Mouse (Mus musculus) thymus, adult 2 months (tissue): Measurements from ENCODE around the gene 4930579G24Rik. TPM values are rescaled to one million over a fixed set of nuclear protein-coding genes. Genes with fewer than 3 reads are reported as not detected.

Source experiments
- DNase-seq: peaks from one replicate; pipeline ENCODE4 v3.0.0; 2021
- H3K27ac ChIP-seq: fragments of 200-500 bp; 2 replicates; pipeline ENCODE4 v1.5.1; 2012; ENCODE audit warnings: low read length, control low read depth; ENCODE audit not compliant: control insufficient read depth, insufficient read depth
- H3K27me3 ChIP-seq: fragments of 200-500 bp; 2 replicates; pipeline ENCODE4 v1.6.1; 2012; ENCODE audit warnings: mild to moderate bottlenecking, low read length, moderate library complexity, mixed read lengths; ENCODE audit not compliant: control insufficient read depth, insufficient read depth
- H3K36me3 ChIP-seq: fragments of 200-500 bp; 2 replicates; pipeline ENCODE4 v1.6.1; 2012; ENCODE audit warnings: mild to moderate bottlenecking, low read length, moderate library complexity; ENCODE audit not compliant: control insufficient read depth, insufficient read depth
- H3K4me1 ChIP-seq: fragments of 200-500 bp; replicated peaks from 2 replicates; pipeline ENCODE4 v1.6.1; 2012; ENCODE audit warnings: low read length; ENCODE audit not compliant: control insufficient read depth, insufficient read depth
- H3K4me3 ChIP-seq: fragments of 200-500 bp; 2 replicates; pipeline ENCODE4 v1.5.1; 2012; ENCODE audit warnings: mild to moderate bottlenecking, low read length, control low read depth, moderate library complexity; ENCODE audit not compliant: control insufficient read depth, insufficient read depth
- CTCF ChIP-seq: fragments of 200-500 bp; IDR thresholded peaks from 2 replicates; pipeline ENCODE4 v1.5.1; 2012; ENCODE audit warnings: mild to moderate bottlenecking, control low read depth, low read length, moderate library complexity, borderline replicate concordance; ENCODE audit not compliant: control insufficient read depth, poor library complexity, insufficient read depth; ENCODE audit errors: extremely low read depth
- POLR2A ChIP-seq: fragments of 200-500 bp; IDR thresholded peaks from 2 replicates; pipeline ENCODE4 v1.6.1; 2012; ENCODE audit warnings: mild to moderate bottlenecking, low read length, control low read depth, moderate library complexity; ENCODE audit not compliant: control insufficient read depth, poor library complexity, insufficient read depth; ENCODE audit errors: extremely low read depth
- WGBS: fragments of 180-500 bp; shearing (Covaris S2); methylation state at CpG from one replicate; pipeline ENCODE4 v1.1.7; 2018; 5-methylcytosine and 5-hydroxymethylcytosine counted together
- polyA plus RNA-seq: library from polyadenylated mRNA; depleted of rRNA; stranded (reverse); fragments of >200 nt; gene quantifications from 2 replicates; pipeline ENCODE4 v1.2.3, GENCODE M21; 2012; rRNA removed

Gene 4930579G24Rik
- 8.6 and 12.8 TPM in 2 replicates for polyA plus RNA-seq

GRCm38 (mm10) chr3:79628561-79629415 is at the start of gene 4930579G24Rik:
Gene 4930579G24Rik (plus strand): TSS chr3:79629079.
- Histone ChIP-seq H3K27ac (peak within 1 kb of the TSS; percentile 71), H3K4me3 (peak within 1 kb of the TSS; percentile 79), H3K4me1 (peaks cover 3% of the 10 kb centered on the region; the same call in 1 of the 2 replicates), H3K27me3 (no peaks in the 10 kb centered on the region), H3K36me3 (0 out of 2 replicates have a peak, but pooled peaks cover 3% of the 10 kb centered on the region)
- DNase-seq, result peak; percentile 94
- under 1% methylated on average over 60 of the region's 60 CpGs for WGBS
- TF ChIP-seq POLR2A (peak; percentile 59; the same call in 1 of the 2 replicates), CTCF (0 out of 2 replicates have a peak, but pooled peaks have one; percentile 20)

GRCm38 (mm10) chr3:79579891-79580575 is 48.8 kb upstream of the 4930579G24Rik start:
- Histone ChIP-seq H3K4me3 (no peak overlapping the region), H3K36me3 (no peaks in the 10 kb centered on the region), H3K4me1 (no peaks in the 10 kb centered on the region), H3K27me3 (no peaks in the 10 kb centered on the region), H3K27ac (no peak overlapping the region)
- no peak for TF ChIP-seq CTCF
- TF ChIP-seq POLR2A, result no peak
- no peak for DNase-seq
- WGBS, result 93% methylated on average over 5 of the region's 5 CpGs

- WGBS, result 1% methylated on average over 6 of the region's 6 CpGs
- peak; percentile 87 for DNase-seq
- no peaks in the 10 kb centered on the region for H3K27me3 ChIP-seq
- H3K27ac ChIP-seq, result no peak overlapping the region
- no peak overlapping the region for H3K4me3 ChIP-seq
- no peaks in the 10 kb centered on the region for H3K4me1 ChIP-seq
- H3K36me3 ChIP-seq, result no peaks in the 10 kb centered on the region
- no peak for TF ChIP-seq POLR2A
- TF ChIP-seq CTCF, result peak; percentile 89
These were observed 42.1 kb upstream of the 4930579G24Rik start for GRCm38 (mm10) chr3:79586804-79587203.

- DNase-seq, result no peak
- 93% methylated on average over 2 of the region's 2 CpGs for WGBS
These were observed 39.2 kb upstream of the 4930579G24Rik start for GRCm38 (mm10) chr3:79589671-79590070.

GRCm38 (mm10) chr3:79590863-79591792 is 37.8 kb upstream of the 4930579G24Rik start, which contains the start of gene Ppid:
Gene Ppid (plus strand): TSS chr3:79591342.
- Histone ChIP-seq H3K27ac (0 out of 2 replicates have a peak within 1 kb of the TSS, but pooled peaks have one; percentile 17), H3K36me3 (peaks cover 21% of the 10 kb centered on the region), H3K4me3 (peak within 1 kb of the TSS; percentile 98), H3K4me1 (no peaks in the 10 kb centered on the region), H3K27me3 (no peaks in the 10 kb centered on the region)
- 3% methylated on average over 63 of the region's 63 CpGs for WGBS
- TF ChIP-seq CTCF (0 out of 2 replicates have a peak, but pooled peaks have one; percentile 36), POLR2A (peak; percentile 76)
- DNase-seq, result peak; percentile 74

More at GRCm38 (mm10) chr3:79589671-79590070, 39.2 kb upstream of the 4930579G24Rik start:
- no peak overlapping the region for H3K4me3 ChIP-seq
- H3K36me3 ChIP-seq, result peaks cover 12% of the 10 kb centered on the region
- H3K4me1 ChIP-seq, result no peaks in the 10 kb centered on the region
- TF ChIP-seq POLR2A (no peak), CTCF (no peak)
- no peak overlapping the region for H3K27ac ChIP-seq
- no peaks in the 10 kb centered on the region for H3K27me3 ChIP-seq
